In the genomic region with DNA sequence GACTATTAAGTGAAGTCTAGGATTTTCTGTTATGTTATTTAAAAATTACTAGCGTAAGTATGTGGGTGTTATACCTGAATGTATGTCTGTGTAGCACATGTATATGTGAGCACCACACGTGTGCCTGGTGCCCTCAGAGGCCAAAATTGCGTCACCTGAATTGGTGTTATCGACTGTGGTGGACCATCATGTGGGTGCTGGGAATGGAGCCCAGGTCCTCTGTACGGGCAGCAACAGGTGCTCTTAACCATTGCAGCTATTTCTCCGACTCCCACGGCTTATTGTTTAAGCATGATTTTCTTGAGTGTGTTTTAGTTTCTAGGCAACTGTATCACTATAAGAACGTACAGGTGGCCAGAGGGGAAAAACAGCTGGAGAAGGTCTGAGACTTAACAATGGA, we compare ENCODE assay signal across 27 mouse cellular contexts. TPM values are rescaled to one million over a fixed set of nuclear protein-coding genes. Genes with fewer than 3 reads are reported as not detected.
DNase-seq lines count a peak whose midpoint lies in the region; ATAC-seq and TF ChIP-seq lines count a peak whose summit lies in the region.
"Had no signal": no experiment of that assay in that cellular context is flagged by ENCODE, and none has a peak within 500 bp of the region (broad histone marks: within the 10 kb centered on the region; RNA-seq: fewer than 3 reads in every experiment).

No protein-coding gene starts in this region.

- no peak overlapping the region for H3ac ChIP-seq in myocyte (ENCODE audit: control insufficient read depth, insufficient read length)

- H3K4me1 ChIP-seq in intestine, embryonic 14.5 days (replicated peaks; ENCODE audit: control insufficient read depth, insufficient read depth, low read length): no peaks in the 10 kb centered on the region
- H3K4me1 ChIP-seq in intestine, postnatal 0 days (replicated peaks; ENCODE audit: control insufficient read depth, insufficient read depth, low read length): no peaks in the 10 kb centered on the region
- H3K4me1 ChIP-seq: forebrain, embryonic 10.5 days; forebrain, embryonic 12.5 days had no signal

- no peak for TF ChIP-seq CTCF in intestine, postnatal 0 days (IDR thresholded peaks at IDR 0.05; ENCODE audit: low read depth)

- peak; percentile 58 for DNase-seq in heart, adult 11 months
- DNase-seq in heart, postnatal 4 days: no peak
- peak; percentile 13 for DNase-seq in intestine, embryonic 14.5 days (ENCODE audit: low spot score)
- DNase-seq: adrenal gland, adult 8-10 months; adrenal gland, postnatal 14 days; adrenal gland, postnatal 36 days; B cell, adult 2 months; cerebellum, adult 18-20 months; cerebellum, adult 8-10 months; cerebellum, adult 9-11 months; cerebellum, postnatal 14 days; cerebellum, postnatal 36 days; embryo, embryonic 11 days had no signal

- H3K79me2 ChIP-seq in myocyte (ENCODE audit: control insufficient read depth, insufficient read depth): no peaks in the 10 kb centered on the region

- ATAC-seq in intestine, embryonic 14.5 days (replicated peaks; ENCODE audit: low FRiP score, low TSS enrichment, low read depth): no peak
- ATAC-seq in intestine, postnatal 0 days: no peak
- ATAC-seq: activated CD4-positive, CD25-positive, alpha-beta regulatory T cell, adult 4 months; CD4-positive, CD25-positive, alpha-beta regulatory T cell, adult 4 months; forebrain, embryonic 14.5 days; forebrain, embryonic 16.5 days had no signal

- H3K4me3 ChIP-seq in intestine, embryonic 14.5 days (ENCODE audit: low read depth, low read length): no peak overlapping the region
- no peak overlapping the region for H3K4me3 ChIP-seq in intestine, postnatal 0 days (ENCODE audit: low read depth, low read length)
- H3K4me3 ChIP-seq in myocyte: no peak overlapping the region
- H3K4me3 ChIP-seq: embryonic facial prominence, embryonic 13.5 days; embryonic facial prominence, embryonic 15.5 days; erythroblast, embryonic 14.5 days; forebrain, embryonic 10.5 days; forebrain, embryonic 12.5 days had no signal

- peaks cover 53% of the 10 kb centered on the region for H3K36me3 ChIP-seq in intestine, embryonic 14.5 days (ENCODE audit: control insufficient read depth, insufficient read depth, low read length)
- H3K36me3 ChIP-seq in intestine, postnatal 0 days (ENCODE audit: control insufficient read depth, insufficient read depth): peaks cover 65% of the 10 kb centered on the region
- peaks cover 2% of the 10 kb centered on the region for H3K36me3 ChIP-seq in myocyte (ENCODE audit: control insufficient read depth, insufficient read depth)

- H3K4me2 ChIP-seq in intestine, embryonic 14.5 days (ENCODE audit: low read length): no peak overlapping the region
- H3K4me2 ChIP-seq in intestine, postnatal 0 days (replicated peaks; ENCODE audit: low read depth): no peak overlapping the region
- H3K4me2 ChIP-seq in myocyte (ENCODE audit: low read depth): no peak overlapping the region
- H3K4me2 ChIP-seq: embryonic facial prominence, embryonic 13.5 days; embryonic facial prominence, embryonic 15.5 days; forebrain, embryonic 12.5 days had no signal

- H3K27me3 ChIP-seq in intestine, embryonic 14.5 days (replicated peaks; ENCODE audit: control insufficient read depth, insufficient read depth, low read length): no peaks in the 10 kb centered on the region
- no peaks in the 10 kb centered on the region for H3K27me3 ChIP-seq in intestine, postnatal 0 days (replicated peaks; ENCODE audit: control insufficient read depth, insufficient read depth, low read length)
- no peaks in the 10 kb centered on the region for H3K27me3 ChIP-seq in myocyte (ENCODE audit: control insufficient read depth, insufficient read depth, insufficient read length)
- H3K27me3 ChIP-seq: CH12.LX; embryonic facial prominence, embryonic 13.5 days; embryonic facial prominence, embryonic 15.5 days; forebrain, embryonic 12.5 days; Patski had no signal

- no peak overlapping the region for H3K27ac ChIP-seq in intestine, embryonic 14.5 days (ENCODE audit: low read depth)
- H3K27ac ChIP-seq in intestine, postnatal 0 days (ENCODE audit: low read depth, low read length): no peak overlapping the region
- H3K27ac ChIP-seq: embryonic facial prominence, embryonic 13.5 days; embryonic facial prominence, embryonic 15.5 days; forebrain, embryonic 10.5 days; forebrain, embryonic 12.5 days had no signal

- no peaks in the 10 kb centered on the region for H3K9me3 ChIP-seq in intestine, embryonic 14.5 days (ENCODE audit: control insufficient read depth, low read length)
- H3K9me3 ChIP-seq in intestine, postnatal 0 days (ENCODE audit: control insufficient read depth): no peaks in the 10 kb centered on the region
- H3K9me3 ChIP-seq: embryonic facial prominence, embryonic 13.5 days; embryonic facial prominence, embryonic 15.5 days; forebrain, embryonic 10.5 days; forebrain, embryonic 12.5 days; G1E had no signal

- no peak for TF ChIP-seq POLR2A in myocyte (IDR thresholded peaks at IDR 0.05; ENCODE audit: insufficient read length, low read depth)

- WGBS in intestine, embryonic 14.5 days: 94% methylated on average over 8 of the region's 8 CpGs
- WGBS in intestine, postnatal 0 days: 91% methylated on average over 8 of the region's 8 CpGs

- no peak overlapping the region for H3K9ac ChIP-seq in intestine, embryonic 14.5 days (ENCODE audit: low read length)
- H3K9ac ChIP-seq in intestine, postnatal 0 days (ENCODE audit: low read depth, low read length): no peak overlapping the region
- H3K9ac ChIP-seq: embryonic facial prominence, embryonic 13.5 days; embryonic facial prominence, embryonic 15.5 days; forebrain, embryonic 12.5 days had no signal

TF ChIP-seq in myocyte, 11 proteins besides CTCF, POLR2A, EP300 and RAD21:
- TF ChIP-seq CEBPB (IDR thresholded peaks at IDR 0.05; ENCODE audit: insufficient read depth, poor library complexity, severe bottlenecking) (no peak), MYOD1 (IDR thresholded peaks at IDR 0.05; ENCODE audit: control insufficient read depth in 1 of 3, insufficient read length in 2 of 3, low read depth in 2 of 3) (peak in 2 of 3 experiments; percentile 81 to 83), MYOG (IDR thresholded peaks at IDR 0.05; ENCODE audit: control insufficient read depth in 1 of 3, insufficient read depth in 1 of 3, insufficient read length in 2 of 3, low read depth in 2 of 3) (no peak)

RNA-seq across cellular contexts. Expression of a gene that starts 13.5 kb away (rescaled TPM):
- total RNA-seq in heart, postnatal 4 days (2021): 1 to 10 TPM; 5.5 to 5.7 TPM
- polyA plus RNA-seq in intestine, embryonic 14.5 days (2014; fragmentation: Nextera tagmentation; extraction: Ambion mirVana): 12.1 and 12.8 TPM in 2 replicates
- 8.1 and 8.3 TPM in 2 replicates for polyA plus RNA-seq in intestine, postnatal 0 days (2015; fragmentation: Nextera tagmentation; extraction: Ambion mirVana)
- polyA plus RNA-seq in myocyte (2012; fragmentation: generic; extraction: Trizol): 2.9 TPM

RNA-seq across cellular contexts. Expression of a gene that starts 31.7 kb away (rescaled TPM):
- total RNA-seq in heart, postnatal 4 days (2021): 10 to 100 TPM; 18.6 to 21.0 TPM
- polyA plus RNA-seq in intestine, embryonic 14.5 days (2014; fragmentation: Nextera tagmentation; extraction: Ambion mirVana): 36.3 and 38.1 TPM in 2 replicates
- polyA plus RNA-seq in intestine, postnatal 0 days (2015; fragmentation: Nextera tagmentation; extraction: Ambion mirVana): 31.1 TPM in 2 replicates
- polyA plus RNA-seq in myocyte (2012; fragmentation: generic; extraction: Trizol): 13.5 TPM
